Mouse (Mus musculus) testis, adult 2 months (tissue): ENCODE measurements at regions not wholly inside any gene's neighbourhood (a gene's known extent, or its start where the extent isn't known, plus 50 kb on each side); places are given as distances from the start of the nearest gene placed in this dataset.

Experiments used
- H3K27ac ChIP-seq: fragments of 200-500 bp; 2 replicates; pipeline ENCODE4 v1.5.1; 2012; ENCODE audit warnings: low read depth, low read length; ENCODE audit not compliant: control insufficient read depth, insufficient read depth
- H3K27me3 ChIP-seq: fragments of 200-500 bp; 2 replicates; pipeline ENCODE4 v1.6.1; 2012; ENCODE audit warnings: mild to moderate bottlenecking, low read length, moderate library complexity; ENCODE audit not compliant: control insufficient read depth, insufficient read depth
- H3K36me3 ChIP-seq: fragments of 200-500 bp; 2 replicates; pipeline ENCODE4 v1.6.1; 2012; ENCODE audit warnings: mild to moderate bottlenecking, low read length; ENCODE audit not compliant: control insufficient read depth, insufficient read depth
- H3K4me1 ChIP-seq: fragments of 200-500 bp; 2 replicates; pipeline ENCODE4 v1.6.1; 2012; ENCODE audit warnings: low read length; ENCODE audit not compliant: control insufficient read depth, insufficient read depth
- H3K4me3 ChIP-seq: fragments of 200-500 bp; 2 replicates; pipeline ENCODE4 v1.5.1; 2012; ENCODE audit warnings: low read depth, mild to moderate bottlenecking, low read length, moderate library complexity, mixed read lengths; ENCODE audit not compliant: control insufficient read depth
- CTCF ChIP-seq: fragments of 200-500 bp; IDR thresholded peaks from 2 replicates; pipeline ENCODE4 v1.5.1; 2012; ENCODE audit warnings: low read depth, mild to moderate bottlenecking, inconsistent platforms, low read length, moderate library complexity; ENCODE audit not compliant: control insufficient read depth, insufficient read depth, insufficient replicate concordance
- POLR2A ChIP-seq: fragments of 200-500 bp; IDR thresholded peaks from 2 replicates; pipeline ENCODE4 v1.6.1; 2012; ENCODE audit warnings: low read depth, mild to moderate bottlenecking, inconsistent platforms, low read length, moderate library complexity; ENCODE audit not compliant: control insufficient read depth

DNA sequence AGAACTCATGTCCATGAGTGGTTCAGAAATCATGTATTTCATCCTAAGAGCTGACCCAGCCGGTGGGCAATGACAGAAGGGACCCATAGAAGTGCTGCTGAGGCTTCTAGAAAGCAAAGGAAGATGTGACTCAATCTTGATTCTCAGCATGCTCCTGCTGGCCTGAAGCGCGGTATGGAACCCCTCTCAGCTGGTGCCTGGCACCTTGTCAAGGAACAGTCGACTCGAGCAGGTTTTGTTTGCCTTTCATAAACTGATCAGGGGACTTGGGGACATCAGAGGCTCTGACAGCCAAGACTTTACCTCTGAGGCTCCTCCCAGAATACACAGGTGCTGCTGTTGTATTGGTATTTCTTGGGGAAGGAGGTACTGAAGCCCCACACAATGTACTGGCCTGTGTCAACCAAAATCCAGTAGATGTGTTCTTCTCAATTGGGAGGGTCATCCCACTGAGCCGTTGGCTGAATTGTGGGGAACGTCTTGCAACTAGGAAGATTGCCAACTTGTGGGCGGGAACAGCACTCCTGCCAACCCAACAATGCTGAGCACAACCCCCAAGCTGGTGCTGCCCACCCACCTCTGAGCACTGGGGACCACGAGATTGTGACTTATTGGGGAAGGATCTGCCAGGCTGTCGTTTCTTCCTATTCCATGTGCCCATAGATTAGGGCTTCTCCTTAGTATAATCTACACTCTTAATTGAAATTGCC, 344.4 kb downstream of the Bcl11a start:
- H3K4me1 ChIP-seq, result no peaks in the 10 kb centered on the region
- no peak overlapping the region for H3K27ac ChIP-seq
- H3K4me3 ChIP-seq, result peak overlapping the region; percentile 60
- H3K36me3 ChIP-seq, result no peaks in the 10 kb centered on the region
- TF ChIP-seq POLR2A (no peak), CTCF (no peak)
- no peaks in the 10 kb centered on the region for H3K27me3 ChIP-seq

DNA sequence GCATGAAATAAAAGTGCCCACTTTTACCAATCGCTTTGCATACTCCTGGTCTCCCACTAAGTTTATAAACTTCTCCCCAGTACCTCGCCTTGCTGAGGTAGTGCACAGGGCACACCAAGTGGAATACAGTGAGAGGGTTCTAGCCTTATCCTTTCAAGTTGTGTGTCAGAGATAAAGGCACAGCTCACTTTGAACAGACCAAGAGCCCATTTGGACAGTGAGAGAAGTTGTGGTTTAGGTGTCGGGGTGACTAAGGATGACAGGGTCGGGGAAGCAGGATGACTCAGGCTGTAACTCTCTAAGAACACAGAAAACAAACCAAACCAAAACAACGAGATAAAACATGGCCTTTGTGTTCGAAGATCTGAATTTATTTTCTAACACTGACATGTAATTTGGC, 345.4 kb downstream of the Bcl11a start:
- H3K4me1 ChIP-seq, result no peaks in the 10 kb centered on the region
- TF ChIP-seq CTCF (no peak), POLR2A (no peak)
- no peaks in the 10 kb centered on the region for H3K36me3 ChIP-seq
- H3K4me3 ChIP-seq, result no peak overlapping the region
- H3K27me3 ChIP-seq, result no peaks in the 10 kb centered on the region
- H3K27ac ChIP-seq, result no peak overlapping the region

DNA sequence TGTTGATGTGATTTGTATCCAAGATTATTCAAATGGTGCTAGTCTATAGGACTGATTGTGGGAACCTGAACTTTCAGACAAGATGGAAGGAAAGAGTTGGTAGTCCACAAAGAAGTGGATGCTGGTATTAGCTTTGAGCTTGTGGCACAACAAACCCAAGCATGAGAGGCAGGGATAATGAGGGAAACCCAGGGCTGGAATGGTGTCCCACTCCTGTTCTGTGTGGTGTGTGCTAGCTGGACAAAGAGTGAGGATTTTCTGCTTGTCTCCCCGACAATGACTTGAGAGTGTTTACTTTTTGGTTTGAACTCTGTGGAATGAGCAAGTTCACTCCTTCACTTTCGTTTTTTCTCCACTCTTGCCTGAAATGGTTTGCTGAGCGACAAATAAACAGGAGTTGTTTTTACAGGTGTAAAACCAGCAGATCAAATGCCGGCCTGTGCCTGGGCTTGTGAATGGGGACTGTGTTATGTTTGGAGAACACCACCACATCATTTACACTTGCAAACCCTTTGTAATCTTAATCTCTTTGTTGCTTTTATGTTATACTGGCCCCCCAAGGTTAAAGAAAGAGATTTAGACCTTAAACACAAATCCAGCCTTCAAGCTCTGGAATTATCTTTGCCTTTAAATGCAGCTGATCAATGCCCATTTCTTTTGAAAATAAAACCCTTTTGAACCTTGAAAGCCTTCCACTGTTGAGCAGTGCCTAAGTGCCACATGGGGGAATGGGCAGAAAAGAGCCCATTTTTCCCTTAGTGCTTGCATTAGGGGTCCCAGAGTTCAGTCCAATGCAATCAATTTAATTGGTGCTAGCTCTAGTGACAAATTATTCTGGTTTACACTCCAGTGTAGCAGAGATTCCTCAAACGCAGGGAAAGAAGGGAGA, 349.4 kb downstream of the Bcl11a start:
- H3K4me3 ChIP-seq, result no peak overlapping the region
- TF ChIP-seq CTCF (no peak), POLR2A (no peak)
- no peaks in the 10 kb centered on the region for H3K27me3 ChIP-seq
- H3K36me3 ChIP-seq, result no peaks in the 10 kb centered on the region
- H3K4me1 ChIP-seq, result no peaks in the 10 kb centered on the region
- H3K27ac ChIP-seq, result no peak overlapping the region

DNA sequence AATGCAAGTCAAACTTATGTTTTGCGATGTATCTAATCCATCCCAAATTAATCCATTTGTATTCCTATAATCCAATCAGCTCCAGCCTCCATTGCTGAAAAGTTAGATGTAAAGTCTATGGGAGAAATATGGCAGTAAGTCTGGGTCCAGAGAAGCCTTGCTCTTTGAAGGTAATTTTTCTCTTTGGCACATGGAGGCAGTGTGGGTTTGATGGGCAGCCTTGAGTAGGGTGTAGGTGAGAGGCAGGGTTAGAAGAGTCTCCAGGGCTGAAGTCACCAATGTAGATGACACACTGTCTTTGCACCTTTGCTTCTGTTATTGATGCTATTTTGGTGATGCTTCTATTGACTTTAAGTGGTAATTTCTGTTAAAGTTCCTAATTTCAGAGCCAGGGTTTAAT, 370.8 kb downstream of the Bcl11a start:
- Histone ChIP-seq H3K27ac (no peak overlapping the region), H3K4me3 (no peak overlapping the region), H3K36me3 (no peaks in the 10 kb centered on the region), H3K27me3 (no peaks in the 10 kb centered on the region), H3K4me1 (peaks cover 2% of the 10 kb centered on the region)
- TF ChIP-seq POLR2A (no peak), CTCF (no peak)

DNA sequence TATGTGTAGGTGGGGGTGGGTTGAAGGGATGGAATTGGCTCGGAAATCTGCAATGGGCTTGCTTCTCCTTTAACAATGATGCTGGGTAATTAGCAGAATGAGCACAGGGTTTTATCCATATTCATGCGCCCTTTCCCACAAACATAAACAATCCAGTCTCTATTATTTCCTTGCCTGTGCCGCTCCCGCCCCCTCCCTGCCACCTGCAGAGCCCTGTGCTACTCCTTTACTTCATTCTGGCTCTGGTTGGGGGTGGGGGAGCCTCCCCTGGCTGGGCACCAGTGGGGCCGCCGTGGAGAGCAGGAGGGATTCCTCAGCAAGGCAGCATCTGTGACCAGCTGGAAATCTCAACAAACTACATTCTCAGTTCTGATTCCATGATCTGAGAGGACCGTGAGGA, 374.4 kb downstream of the Bcl11a start:
- no peak overlapping the region for H3K27ac ChIP-seq
- no peaks in the 10 kb centered on the region for H3K36me3 ChIP-seq
- TF ChIP-seq POLR2A, result no peak
- TF ChIP-seq CTCF, result no peak
- H3K4me1 ChIP-seq, result peaks cover 2% of the 10 kb centered on the region
- no peaks in the 10 kb centered on the region for H3K27me3 ChIP-seq
- no peak overlapping the region for H3K4me3 ChIP-seq

DNA sequence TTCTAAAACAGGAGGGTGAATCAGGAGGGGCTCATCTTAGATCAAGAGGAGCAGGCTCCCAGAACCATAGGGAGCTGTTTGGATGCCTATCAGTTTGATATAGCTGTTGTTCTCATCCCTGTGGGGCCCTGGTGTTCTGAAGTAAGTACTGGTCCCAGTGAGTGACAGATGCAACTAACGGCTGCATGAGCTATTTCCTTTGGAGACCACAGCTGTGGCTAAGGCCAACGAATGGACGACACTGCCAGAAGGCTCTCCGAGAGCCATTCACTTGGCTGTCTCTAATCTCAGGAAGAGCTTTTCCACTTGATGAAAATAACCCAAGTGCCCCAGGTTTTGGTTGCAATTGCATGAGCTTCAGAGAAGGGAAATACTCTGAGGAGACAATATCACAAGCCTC, 386.8 kb downstream of the Bcl11a start:
- Histone ChIP-seq H3K27ac (no peak overlapping the region), H3K4me1 (no peaks in the 10 kb centered on the region), H3K27me3 (no peaks in the 10 kb centered on the region), H3K36me3 (no peaks in the 10 kb centered on the region), H3K4me3 (no peak overlapping the region)
- TF ChIP-seq POLR2A (no peak), CTCF (no peak)

DNA sequence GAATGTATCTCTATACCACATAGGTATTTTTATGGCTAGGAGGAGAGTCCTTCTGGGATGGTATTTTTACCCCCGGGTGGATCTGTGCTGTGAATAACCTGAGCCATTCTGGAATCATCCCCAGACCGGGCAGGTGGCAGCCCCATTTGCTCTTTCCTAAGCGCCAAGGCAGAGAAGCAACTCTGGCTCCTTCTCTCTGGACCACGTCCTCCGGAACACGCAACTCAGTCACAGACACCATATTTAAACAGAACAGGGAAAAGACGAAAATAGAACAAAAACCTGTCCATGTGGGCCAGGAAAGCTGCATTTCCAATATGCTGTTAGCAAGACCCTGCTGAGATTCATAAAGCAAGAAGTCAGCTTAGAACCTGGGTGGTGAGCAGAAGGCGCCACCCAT, 389.6 kb downstream of the Bcl11a start:
- Histone ChIP-seq H3K36me3 (no peaks in the 10 kb centered on the region), H3K4me3 (no peak overlapping the region), H3K27me3 (no peaks in the 10 kb centered on the region), H3K4me1 (no peaks in the 10 kb centered on the region), H3K27ac (no peak overlapping the region)
- TF ChIP-seq CTCF (no peak), POLR2A (no peak)
